Mouse (Mus musculus) hindbrain, embryonic 11.5 days (tissue): ENCODE measurements around the gene Zfp808. TPM values are rescaled to one million over a fixed set of nuclear protein-coding genes. Genes with fewer than 3 reads are reported as not detected.
"Not testable (repeated sequence)": the region's sequence is repeated elsewhere in the genome, so short reads cannot be mapped to it uniquely, and the experiment has no call there.

Source experiments
- ATAC-seq: fragments of 200-750 bp; cut with Nextera tagmentation; 2 replicates; pipeline ENCODE4 v1.8.0; 2017; ENCODE audit warnings: mild to moderate bottlenecking, moderate TSS enrichment, moderate library complexity; ENCODE audit not compliant: low FRiP score
- DNase-seq: peaks from one replicate; pipeline ENCODE4 v3.0.0-alpha.2; 2015; ENCODE audit warnings: low spot score
- H3K27ac ChIP-seq: fragments of 300-500 bp; sonication (generic); 2 replicates; pipeline ENCODE4 v1.5.1; 2014; ENCODE audit warnings: mild to moderate bottlenecking, low read depth, low read length
- H3K27me3 ChIP-seq: fragments of 300-500 bp; sonication (generic); 2 replicates; pipeline ENCODE4 v1.6.1; 2014; ENCODE audit warnings: mild to moderate bottlenecking, low read length, moderate library complexity, mixed read lengths; ENCODE audit not compliant: control insufficient read depth, insufficient read depth
- H3K36me3 ChIP-seq: fragments of 300-500 bp; sonication (generic); 2 replicates; pipeline ENCODE4 v1.6.1; 2014; ENCODE audit warnings: mild to moderate bottlenecking, low read length, moderate library complexity, mixed read lengths; ENCODE audit not compliant: control insufficient read depth, insufficient read depth
- H3K4me1 ChIP-seq: fragments of 300-500 bp; sonication (generic); replicated peaks from 2 replicates; pipeline ENCODE4 v1.6.1; 2014; ENCODE audit warnings: low read length, mixed read lengths; ENCODE audit not compliant: control insufficient read depth, insufficient read depth
- H3K4me2 ChIP-seq: fragments of 300-500 bp; sonication (generic); replicated peaks from 2 replicates; pipeline ENCODE4 v1.6.1; 2014; ENCODE audit warnings: mild to moderate bottlenecking, low read depth, low read length
- H3K4me3 ChIP-seq: fragments of 300-500 bp; sonication (generic); 2 replicates; pipeline ENCODE4 v1.5.1; 2014; ENCODE audit warnings: low read depth, low read length
- H3K9ac ChIP-seq: fragments of 300-500 bp; sonication (generic); 2 replicates; pipeline ENCODE4 v1.6.1; 2014; ENCODE audit warnings: low read depth, low read length
- H3K9me3 ChIP-seq: fragments of 300-500 bp; sonication (generic); 2 replicates; pipeline ENCODE4 v1.6.1; 2016; ENCODE audit warnings: low read length; ENCODE audit not compliant: control insufficient read depth
- WGBS: fragments of 180-500 bp; shearing (Covaris S2); extraction: QIAGEN DNeasy Blood & Tissue Kit; methylation state at CpG from one replicate; pipeline ENCODE4 v1.1.7; 2014; 5-methylcytosine and 5-hydroxymethylcytosine counted together
- polyA plus RNA-seq: library from polyadenylated mRNA; unstranded; fragments of >200 nt; fragmentation: Nextera tagmentation; extraction: Ambion mirVana; gene quantifications from 2 replicates; pipeline ENCODE4 v1.2.1, GENCODE M21; 2014

Gene Zfp808
- polyA plus RNA-seq, 1 experiment from 2014 or later: 11.8 TPM

GRCm38 (mm10) chr13:62255226-62255625, 125.5 kb downstream of the Zfp808 start:
- not testable (repeated sequence) for H3K4me1 ChIP-seq, H3K36me3 ChIP-seq, H3K4me3 ChIP-seq, H3K9ac ChIP-seq, H3K27me3 ChIP-seq, H3K27ac ChIP-seq, H3K9me3 ChIP-seq, ATAC-seq, H3K4me2 ChIP-seq, DNase-seq
- 80% methylated on average over 9 of the region's 9 CpGs for WGBS

- 81% methylated on average over 4 of the region's 4 CpGs for WGBS
- no peaks in the 10 kb centered on the region for H3K36me3 ChIP-seq
- no peaks in the 10 kb centered on the region for H3K4me1 ChIP-seq
- H3K9ac ChIP-seq: no peak overlapping the region
- H3K27me3 ChIP-seq: no peaks in the 10 kb centered on the region
- DNase-seq: no peak
- H3K27ac ChIP-seq: no peak overlapping the region
- H3K4me3 ChIP-seq: no peak overlapping the region
- no peak for ATAC-seq
- no peak overlapping the region for H3K4me2 ChIP-seq
- peaks cover 9% of the 10 kb centered on the region for H3K9me3 ChIP-seq
Observed at GRCm38 (mm10) chr13:62263392-62263791, 133.7 kb downstream of the Zfp808 start.
